Mouse (Mus musculus) liver, adult 2 months (tissue): ENCODE data around the gene Lbh. TPM values are rescaled to one million over a fixed set of nuclear protein-coding genes. Genes with fewer than 3 reads are reported as not detected.

ENCODE experiments used
- DNase-seq: peaks from one replicate; pipeline ENCODE4 v3.0.0-alpha.2; 2011; ENCODE audit warnings: low read depth, low spot score; ENCODE audit errors: extremely low read depth
- H3K27ac ChIP-seq: fragments of 200-500 bp; replicated peaks from 2 replicates; pipeline ENCODE4 v1.5.1; 2012; ENCODE audit warnings: low read depth, mild to moderate bottlenecking, control low read depth, inconsistent platforms, low read length; ENCODE audit not compliant: insufficient read depth
- H3K27me3 ChIP-seq: fragments of 200-500 bp; 2 replicates; pipeline ENCODE4 v1.6.1; 2012; ENCODE audit warnings: mild to moderate bottlenecking, moderate library complexity, low read length, inconsistent platforms; ENCODE audit not compliant: control insufficient read depth, insufficient read depth
- H3K36me3 ChIP-seq: fragments of 200-500 bp; 2 replicates; pipeline ENCODE4 v1.6.1; 2012; ENCODE audit warnings: low read length, inconsistent platforms; ENCODE audit not compliant: control insufficient read depth, insufficient read depth
- H3K4me1 ChIP-seq: fragments of 200-500 bp; 2 replicates; pipeline ENCODE4 v1.6.1; 2011; ENCODE audit warnings: low read length; ENCODE audit not compliant: control insufficient read depth, insufficient read depth
- H3K4me3 ChIP-seq: fragments of 200-500 bp; 2 replicates; pipeline ENCODE4 v1.5.1; 2011; ENCODE audit warnings: low read depth, mild to moderate bottlenecking, control low read depth, low read length, moderate library complexity; ENCODE audit not compliant: insufficient read depth
- H3K79me2 ChIP-seq: fragments of 200-500 bp; 2 replicates; pipeline ENCODE4 v1.6.1; 2012; ENCODE audit warnings: inconsistent platforms, mild to moderate bottlenecking, low read length, moderate library complexity; ENCODE audit not compliant: control insufficient read depth, insufficient read depth
- H3K9ac ChIP-seq: fragments of 200-500 bp; 2 replicates; pipeline ENCODE4 v1.6.1; 2012; ENCODE audit warnings: low read depth, mild to moderate bottlenecking, control low read depth, inconsistent platforms, low read length
- CTCF ChIP-seq: fragments of 200-500 bp; IDR thresholded peaks from 2 replicates; pipeline ENCODE4 v1.5.1; 2011; ENCODE audit warnings: low read depth, low read length, control low read depth
- POLR2A ChIP-seq: fragments of 200-500 bp; IDR thresholded peaks from 2 replicates; pipeline ENCODE4 v1.6.1; 2011; ENCODE audit warnings: low read length, control low read depth; ENCODE audit not compliant: insufficient read depth; ENCODE audit errors: extremely low read depth
- WGBS: fragments of 180-500 bp; shearing (Covaris S2); methylation state at CpG from one replicate; pipeline ENCODE4 v1.1.7; 2018; 5-methylcytosine and 5-hydroxymethylcytosine counted together
- polyA plus RNA-seq: library from polyadenylated mRNA; depleted of rRNA; stranded (reverse); fragments of >200 nt; gene quantifications from 2 replicates; pipeline ENCODE4 v1.2.3, GENCODE M21; 2012
- total RNA-seq: library from RNA; depleted of rRNA; stranded (reverse); fragments of >200 nt; gene quantifications from 2 replicates; pipeline ENCODE4 v1.2.3, GENCODE M21; 2014

Lbh gene
- total and polyA plus RNA-seq, 2 experiments = 3.6 to 9.6 TPM

GRCm38 (mm10) chr17:72901021-72901420 is 17.1 kb upstream of the Lbh start:
- TF ChIP-seq CTCF (no peak), POLR2A (no peak)
- no peaks in the 10 kb centered on the region for H3K79me2 ChIP-seq
- no peaks in the 10 kb centered on the region for H3K4me1 ChIP-seq
- 92% methylated on average over 6 of the region's 6 CpGs for WGBS
- H3K9ac ChIP-seq = no peak overlapping the region
- H3K27me3 ChIP-seq = no peaks in the 10 kb centered on the region
- H3K36me3 ChIP-seq = no peaks in the 10 kb centered on the region
- no peak overlapping the region for H3K4me3 ChIP-seq
- DNase-seq = no peak
- no peak overlapping the region for H3K27ac ChIP-seq

GRCm38 (mm10) chr17:72901705-72902104 is 16.4 kb upstream of the Lbh start:
- no peaks in the 10 kb centered on the region for H3K4me1 ChIP-seq
- H3K4me3 ChIP-seq = no peak overlapping the region
- no peak for DNase-seq
- H3K9ac ChIP-seq = no peak overlapping the region
- no peak overlapping the region for H3K27ac ChIP-seq
- WGBS = 89% methylated on average over 4 of the region's 4 CpGs
- no peaks in the 10 kb centered on the region for H3K36me3 ChIP-seq
- TF ChIP-seq CTCF (no peak), POLR2A (no peak)
- H3K79me2 ChIP-seq = no peaks in the 10 kb centered on the region
- no peaks in the 10 kb centered on the region for H3K27me3 ChIP-seq

DNA sequence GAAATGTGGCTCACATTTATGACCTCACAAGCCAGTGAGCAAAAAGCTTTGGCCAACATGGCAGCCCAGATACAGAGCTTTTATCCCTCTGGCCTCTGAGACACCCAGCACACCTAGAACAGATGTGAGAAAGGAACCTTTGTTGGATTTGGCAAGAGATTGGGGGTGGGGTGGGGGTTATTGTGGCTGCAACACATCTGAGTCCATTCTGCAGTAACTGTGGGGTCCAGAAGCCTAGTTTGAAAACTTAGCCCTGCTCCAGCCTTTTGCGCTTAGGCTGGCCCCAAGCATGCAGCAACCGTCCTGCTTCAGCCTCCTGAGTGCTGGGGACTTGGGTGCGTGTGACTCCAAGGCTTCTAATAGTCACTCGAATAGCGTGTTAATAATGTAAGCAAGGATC is 14.8 kb upstream of the Lbh start:
- no peak overlapping the region for H3K27ac ChIP-seq
- H3K9ac ChIP-seq = no peak overlapping the region
- DNase-seq = no peak
- no peaks in the 10 kb centered on the region for H3K36me3 ChIP-seq
- TF ChIP-seq POLR2A = no peak
- TF ChIP-seq CTCF = no peak
- H3K79me2 ChIP-seq = no peaks in the 10 kb centered on the region
- 94% methylated on average over 5 of the region's 5 CpGs for WGBS
- no peaks in the 10 kb centered on the region for H3K4me1 ChIP-seq
- no peak overlapping the region for H3K4me3 ChIP-seq
- no peaks in the 10 kb centered on the region for H3K27me3 ChIP-seq

DNA sequence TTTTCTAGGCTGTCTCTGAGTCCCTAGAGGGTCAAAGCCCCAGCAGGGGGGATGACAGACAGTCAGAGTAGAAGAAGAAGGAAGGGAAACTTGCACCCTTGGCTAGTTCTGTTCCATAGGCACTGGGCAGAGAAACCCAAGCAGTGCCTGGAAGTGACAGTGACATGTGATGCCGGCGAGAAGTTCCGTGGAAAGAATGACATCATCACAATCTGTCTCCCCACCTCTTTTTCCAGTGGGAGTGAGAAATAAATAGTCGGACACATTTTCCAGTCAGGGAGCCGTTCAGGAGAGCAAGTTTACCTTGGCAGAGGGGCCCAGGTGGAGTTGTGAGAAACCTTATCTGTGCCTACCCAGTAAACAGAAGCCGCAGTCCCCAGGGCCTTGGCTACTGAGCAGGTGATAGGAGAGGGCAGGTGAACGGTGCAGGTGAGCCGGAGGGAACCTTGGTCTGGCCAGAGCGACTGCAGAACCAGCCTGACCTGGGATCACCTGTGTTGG is 14.1 kb upstream of the Lbh start:
- Histone ChIP-seq H3K4me1 (no peaks in the 10 kb centered on the region), H3K27ac (no peak overlapping the region), H3K79me2 (no peaks in the 10 kb centered on the region), H3K4me3 (no peak overlapping the region), H3K36me3 (no peaks in the 10 kb centered on the region), H3K27me3 (no peaks in the 10 kb centered on the region), H3K9ac (no peak overlapping the region)
- TF ChIP-seq POLR2A (no peak), CTCF (no peak)
- WGBS = 11% methylated on average over 9 of the region's 9 CpGs
- peak; percentile 87 for DNase-seq

DNA sequence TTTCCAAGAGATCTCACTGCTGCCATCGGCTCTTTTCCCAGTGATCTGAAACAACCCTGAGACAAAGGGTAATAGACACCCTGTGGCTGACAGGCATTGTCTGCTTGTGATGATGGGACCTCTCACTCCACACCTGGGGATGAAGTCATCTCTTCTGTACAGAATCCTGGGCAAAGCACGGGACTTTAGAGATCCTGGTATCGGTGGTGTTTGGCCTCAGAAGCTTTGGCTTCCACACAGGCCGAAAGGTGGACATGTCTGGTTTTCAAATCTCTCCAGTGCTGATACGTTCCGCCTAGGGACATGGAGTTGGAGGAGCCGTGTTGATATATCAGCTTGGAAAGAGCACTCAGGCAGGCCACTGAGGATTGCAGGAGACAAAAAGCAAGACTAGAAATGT is 13.2 kb upstream of the Lbh start:
- H3K79me2 ChIP-seq = no peaks in the 10 kb centered on the region
- no peak for DNase-seq
- no peak overlapping the region for H3K4me3 ChIP-seq
- no peak overlapping the region for H3K9ac ChIP-seq
- 79% methylated on average over 7 of the region's 7 CpGs for WGBS
- TF ChIP-seq POLR2A (no peak), CTCF (no peak)
- H3K27me3 ChIP-seq = no peaks in the 10 kb centered on the region
- no peaks in the 10 kb centered on the region for H3K4me1 ChIP-seq
- no peaks in the 10 kb centered on the region for H3K36me3 ChIP-seq
- H3K27ac ChIP-seq = no peak overlapping the region

DNA sequence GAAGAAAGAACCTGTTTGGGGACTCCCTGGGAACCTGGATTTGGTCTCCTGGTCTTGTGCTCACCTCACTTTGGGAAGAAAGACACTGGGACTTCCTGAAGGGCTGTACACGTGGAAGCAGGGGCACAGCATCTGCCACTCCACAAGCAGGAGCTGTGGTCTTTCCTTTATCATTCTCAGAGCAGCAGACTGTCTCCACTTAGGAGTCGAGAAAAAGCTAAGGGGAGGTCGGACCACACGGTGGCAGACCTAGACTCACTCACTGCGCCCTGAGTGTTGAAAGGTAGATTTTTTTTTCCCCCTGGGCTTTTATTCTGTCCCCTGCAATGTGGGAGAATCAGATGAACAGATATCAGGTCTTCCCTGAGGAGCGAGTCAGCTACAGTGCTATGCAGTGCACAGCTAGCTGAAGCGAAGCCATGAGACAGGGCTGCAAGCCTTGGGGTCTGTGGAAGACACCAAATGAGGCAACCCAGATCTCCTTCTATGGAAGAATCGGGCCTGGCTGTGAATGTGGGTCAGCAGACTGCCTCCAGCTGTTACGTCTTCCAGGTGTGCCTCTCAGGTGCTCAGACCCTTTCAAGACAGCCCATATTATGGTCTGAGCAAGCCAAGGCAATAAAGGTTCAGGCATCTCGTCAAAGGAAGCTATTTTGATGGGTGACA is 11.7 kb upstream of the Lbh start:
- Histone ChIP-seq H3K27ac (no peak overlapping the region), H3K4me3 (no peak overlapping the region), H3K4me1 (no peaks in the 10 kb centered on the region), H3K79me2 (no peaks in the 10 kb centered on the region), H3K9ac (no peak overlapping the region), H3K36me3 (no peaks in the 10 kb centered on the region), H3K27me3 (no peaks in the 10 kb centered on the region)
- no peak for DNase-seq
- TF ChIP-seq POLR2A (no peak), CTCF (no peak)
- WGBS = 80% methylated on average over 10 of the region's 10 CpGs
